Mouse (Mus musculus): ENCODE data around the gene Gm20937. TPM values are rescaled to one million over a fixed set of nuclear protein-coding genes. Genes with fewer than 3 reads are reported as not detected.

Gm20937 gene
- polyA plus RNA-seq (2014; fragmentation: Illumina TruSeq; extraction: RNeasy Lipid Tissue Mini Kit (QIAGEN cat#74804); ENCODE audit: low read depth, low replicate concordance) = not detected

DNA sequence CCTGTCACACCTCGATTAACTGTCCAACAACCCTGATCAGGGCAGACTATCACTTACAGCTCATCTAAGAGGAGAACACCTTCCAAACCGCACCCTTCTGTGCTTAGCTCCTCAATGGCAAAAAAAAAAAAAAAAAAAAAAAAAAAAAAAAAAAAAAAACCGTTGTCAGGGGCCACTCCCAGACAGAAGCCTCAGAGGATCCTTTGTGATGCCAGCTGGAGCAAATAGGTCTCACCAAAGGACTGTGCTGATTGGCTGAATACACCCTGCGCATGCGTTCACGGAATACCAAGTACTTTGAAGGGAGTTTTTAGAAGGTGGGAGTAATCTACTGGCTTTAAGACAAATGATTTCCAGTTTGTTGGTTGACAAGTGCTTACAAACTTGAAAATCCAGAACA lies at the start of gene Gm20937:
Gene Gm20937, minus strand, starts transcription at position 101 of the 400 bp plus-strand sequence.

Other genes with a start within 250 kb of the Gm20937 start
- not detected for gene Gm20816, start 243.1 kb upstream of the Gm20937 start, polyA plus RNA-seq (2014; fragmentation: Illumina TruSeq; extraction: RNeasy Lipid Tissue Mini Kit (QIAGEN cat#74804); ENCODE audit: low read depth, low replicate concordance)

All from kidney, adult 10 weeks (tissue).